Mouse (Mus musculus) limb, embryonic 15.5 days (tissue): ENCODE results near the gene Tsr2. TPM values are rescaled to one million over a fixed set of nuclear protein-coding genes. Genes with fewer than 3 reads are reported as not detected.
A peak's percentile ranks its signal among the peaks of the same experiment; 100 is the strongest.

Experiments
- ATAC-seq: fragments of 200-750 bp; cut with Nextera tagmentation; 2 replicates; pipeline ENCODE4 v1.8.0; 2017; ENCODE audit warnings: low read depth, moderate TSS enrichment; ENCODE audit not compliant: insufficient number of reproducible peaks, low FRiP score, low TSS enrichment
- H3K27ac ChIP-seq: fragments of 300-500 bp; sonication (generic); 2 replicates; pipeline ENCODE4 v1.5.1; 2015; ENCODE audit warnings: moderate library complexity, mild to moderate bottlenecking, inconsistent platforms
- H3K27me3 ChIP-seq: fragments of 300-500 bp; sonication (generic); 2 replicates; pipeline ENCODE4 v1.6.1; 2015; ENCODE audit warnings: inconsistent platforms
- H3K36me3 ChIP-seq: fragments of 300-500 bp; sonication (generic); 2 replicates; pipeline ENCODE4 v1.6.1; 2015; ENCODE audit warnings: inconsistent platforms
- H3K4me1 ChIP-seq: fragments of 300-500 bp; sonication (generic); 2 replicates; pipeline ENCODE4 v1.6.1; 2015; ENCODE audit warnings: inconsistent platforms
- H3K4me2 ChIP-seq: fragments of 300-500 bp; sonication (generic); 2 replicates; pipeline ENCODE4 v1.6.1; 2015; ENCODE audit warnings: mild to moderate bottlenecking, inconsistent platforms
- H3K4me3 ChIP-seq: fragments of 300-500 bp; sonication (generic); 2 replicates; pipeline ENCODE4 v1.5.1; 2015; ENCODE audit warnings: mild to moderate bottlenecking, inconsistent platforms
- H3K9ac ChIP-seq: fragments of 300-500 bp; sonication (generic); 2 replicates; pipeline ENCODE4 v1.6.1; 2015; ENCODE audit warnings: inconsistent platforms
- H3K9me3 ChIP-seq: fragments of 300-500 bp; sonication (generic); 2 replicates; pipeline ENCODE4 v1.6.1; 2016; ENCODE audit warnings: inconsistent platforms
- whole genome bisulfite sequencing: fragments of 180-500 bp; shearing (Covaris S2); methylation state at CpG from one replicate; pipeline ENCODE4 v1.1.7; 2015; 5-methylcytosine and 5-hydroxymethylcytosine counted together
- polyA plus RNA-seq: library from polyadenylated mRNA; unstranded; fragments of >200 nt; fragmentation: Nextera tagmentation; extraction: Ambion mirVana; gene quantifications from 2 replicates; pipeline ENCODE4 v1.2.1, GENCODE M21; 2015

Gene Tsr2
- polyA plus RNA-seq, 1 experiment from 2014 or later: 34.4 TPM

- peak within 1 kb of the TSS; percentile 74; the same call in 1 of the 2 replicates for H3K9ac ChIP-seq
- H3K4me3 ChIP-seq: peak within 1 kb of the TSS; percentile 63
- no peaks in the 10 kb centered on the region for H3K27me3 ChIP-seq
- WGBS: 94% methylated on average over 8 of the region's 8 CpGs
- peak within 1 kb of the TSS; percentile 49 for H3K4me2 ChIP-seq
- H3K27ac ChIP-seq: peak within 1 kb of the TSS; percentile 93
- H3K9me3 ChIP-seq: no peaks in the 10 kb centered on the region; the same call in 1 of the 2 replicates
- ATAC-seq: no peak
- H3K36me3 ChIP-seq: no peaks in the 10 kb centered on the region
- H3K4me1 ChIP-seq: peaks cover 16% of the 10 kb centered on the region
Measured at GRCm38 (mm10) chrX:151045850-151046249, 50.5 kb downstream of the Tsr2 start, which contains the start of gene Fgd1. Gene Fgd1, plus strand, starts transcription at chrX:151046150.

GRCm38 (mm10) chrX:151041223-151041622 is 55.1 kb downstream of the Tsr2 start:
- WGBS: 65% methylated on average over 5 of the region's 5 CpGs
- Histone ChIP-seq H3K4me1 (no peaks in the 10 kb centered on the region), H3K27ac (no peak overlapping the region), H3K4me2 (no peak overlapping the region), H3K9ac (no peak overlapping the region), H3K36me3 (no peaks in the 10 kb centered on the region), H3K9me3 (no peaks in the 10 kb centered on the region), H3K4me3 (no peak overlapping the region), H3K27me3 (peaks cover 4% of the 10 kb centered on the region)
- no peak for ATAC-seq

Other genes with a start within 250 kb of the Tsr2 start
- 24.3 and 25.8 TPM in 2 replicates for gene Gnl3l, start 79.2 kb downstream of the Tsr2 start, polyA plus RNA-seq
- gene Fgd1, start 50.4 kb downstream of the Tsr2 start, polyA plus RNA-seq: 10.0 and 11.5 TPM in 2 replicates
- 1.5 and 2.0 TPM in 2 replicates for gene Wnk3, start 101.5 kb upstream of the Tsr2 start, polyA plus RNA-seq
- gene Fam120c, start 247.6 kb upstream of the Tsr2 start, polyA plus RNA-seq: 4.5 and 4.7 TPM in 2 replicates